Mouse (Mus musculus) neural tube, embryonic 10.5 days (tissue): ENCODE measurements around the gene Rnf145.

Experiments
- DNase-seq: peaks from one replicate; pipeline ENCODE4 v3.0.0-alpha.2; 2017; ENCODE audit warnings: low spot score; ENCODE audit errors: extremely low spot score

Gene Rnf145

DNA sequence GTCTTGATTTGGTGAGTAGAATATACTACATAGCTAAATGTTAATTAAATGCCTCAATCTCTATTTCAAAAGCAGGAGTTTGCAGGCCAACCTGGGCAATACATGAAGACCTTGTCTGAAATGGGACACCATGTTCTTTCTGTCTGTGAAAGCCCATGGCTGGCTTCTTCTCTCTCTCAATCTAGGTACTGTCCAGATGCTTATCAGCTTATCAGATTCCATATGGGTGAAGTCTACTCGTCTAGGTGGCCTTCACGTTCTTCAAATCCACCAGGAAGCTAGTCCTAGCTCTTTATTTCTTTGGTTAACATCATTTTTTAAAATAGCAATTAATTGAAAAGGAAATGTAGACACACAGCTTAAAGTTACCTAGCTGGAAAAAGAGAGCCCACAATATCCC lies 8.9 kb upstream of the Rnf145 start:
- DNase-seq: no peak

DNA sequence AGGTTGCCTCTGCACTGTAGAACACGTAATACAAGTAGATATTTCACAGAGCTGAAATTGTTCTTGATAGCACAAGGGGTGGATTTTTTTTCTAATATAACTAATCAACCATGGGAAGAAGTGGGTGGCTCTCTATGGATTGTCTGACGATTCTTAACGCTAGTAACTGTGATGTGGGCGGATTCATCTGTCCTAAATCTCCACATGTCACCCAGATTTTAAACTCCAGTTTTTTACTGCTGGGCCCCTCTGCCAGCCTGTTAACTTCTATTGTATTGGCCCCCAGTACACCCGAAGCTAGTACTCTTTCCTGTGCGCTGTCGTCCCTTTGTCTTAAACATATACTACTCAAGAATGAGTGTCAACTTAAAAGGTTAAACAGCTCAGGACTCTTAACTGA lies 8.4 kb upstream of the Rnf145 start:
- no peak for DNase-seq

DNA sequence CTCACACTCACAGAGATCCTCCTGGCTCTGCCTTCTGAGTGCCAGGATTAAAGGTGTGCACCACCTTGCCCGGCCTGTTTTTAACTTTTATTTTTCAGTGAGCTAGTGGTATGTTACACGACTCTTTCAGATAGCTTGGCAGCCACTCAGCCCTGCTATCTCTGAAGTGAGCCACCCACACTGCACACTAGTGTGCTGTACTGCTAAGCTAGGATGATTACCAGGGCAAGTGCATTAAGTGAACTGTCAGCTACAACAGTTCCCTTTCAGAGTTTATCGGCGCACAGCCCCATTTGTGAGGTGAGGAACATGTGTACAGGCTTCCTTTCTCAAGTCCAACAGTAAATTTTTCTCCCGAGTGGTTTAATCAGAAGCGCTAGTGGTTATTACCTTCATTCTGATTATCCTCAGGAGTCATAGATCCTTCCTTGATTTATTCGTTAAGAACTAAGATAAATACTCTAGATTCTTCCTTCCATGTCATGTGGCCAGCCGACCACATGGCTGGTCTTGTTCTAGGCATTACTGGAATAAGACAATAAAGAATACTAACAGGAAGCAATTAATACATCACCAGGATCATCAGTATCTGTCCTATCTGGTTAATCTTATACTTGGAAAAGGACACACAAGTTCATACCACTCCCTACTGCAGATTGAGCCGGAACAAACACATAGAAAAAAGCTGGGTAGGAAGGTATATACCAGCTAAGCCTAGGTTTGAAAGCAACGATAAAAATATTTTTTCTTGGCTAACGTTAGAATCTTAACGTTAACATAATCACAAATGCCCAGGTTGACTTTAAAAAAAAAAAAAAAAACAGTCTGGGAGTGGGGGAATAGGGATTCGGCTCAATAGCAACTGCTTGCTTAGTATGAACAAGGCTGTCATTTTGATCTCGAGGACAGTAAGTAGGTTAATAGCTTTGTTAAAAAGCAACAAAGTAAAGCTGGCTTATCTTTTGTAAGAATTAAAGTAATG lies 6.4 kb upstream of the Rnf145 start:
- DNase-seq: no peak

DNA sequence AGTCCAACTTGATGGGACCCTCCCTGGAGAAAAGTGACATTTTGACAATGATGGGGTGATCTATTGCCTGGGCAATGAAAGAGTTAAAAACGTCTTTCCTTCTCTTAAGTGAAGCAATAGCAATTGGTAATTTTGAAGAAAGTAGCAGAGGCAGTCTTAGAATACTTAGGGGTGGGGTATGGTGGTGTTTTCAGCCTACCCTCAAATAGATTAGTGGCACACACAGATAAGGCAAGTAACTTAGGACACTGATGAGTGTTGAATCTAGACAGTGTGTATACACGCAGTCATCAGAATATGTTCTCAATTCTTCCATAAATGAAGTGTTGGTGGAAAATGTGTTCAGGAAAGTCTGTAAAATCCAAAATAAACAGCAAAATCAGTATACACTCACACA lies 5.7 kb upstream of the Rnf145 start:
- no peak for DNase-seq

DNA sequence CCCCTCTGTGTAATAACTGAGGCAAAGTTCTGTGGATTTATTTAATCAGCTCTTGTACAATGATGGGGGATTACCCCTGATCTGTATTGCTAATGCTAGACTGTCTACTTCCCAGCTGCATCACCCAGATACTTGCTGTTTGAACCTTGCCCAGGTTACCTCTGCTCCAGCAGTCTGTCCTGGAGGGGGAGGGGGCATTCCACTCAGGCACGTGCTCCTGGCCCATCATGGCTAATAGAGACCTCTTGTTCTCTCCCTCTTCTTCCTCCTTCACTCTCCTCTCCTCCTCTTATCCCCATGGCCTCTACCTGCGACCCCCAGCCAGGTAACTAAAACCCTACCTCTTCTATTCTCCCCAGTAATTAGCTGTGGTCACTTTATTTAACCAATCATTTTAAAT lies 4.1 kb upstream of the Rnf145 start:
- no peak for DNase-seq

DNA sequence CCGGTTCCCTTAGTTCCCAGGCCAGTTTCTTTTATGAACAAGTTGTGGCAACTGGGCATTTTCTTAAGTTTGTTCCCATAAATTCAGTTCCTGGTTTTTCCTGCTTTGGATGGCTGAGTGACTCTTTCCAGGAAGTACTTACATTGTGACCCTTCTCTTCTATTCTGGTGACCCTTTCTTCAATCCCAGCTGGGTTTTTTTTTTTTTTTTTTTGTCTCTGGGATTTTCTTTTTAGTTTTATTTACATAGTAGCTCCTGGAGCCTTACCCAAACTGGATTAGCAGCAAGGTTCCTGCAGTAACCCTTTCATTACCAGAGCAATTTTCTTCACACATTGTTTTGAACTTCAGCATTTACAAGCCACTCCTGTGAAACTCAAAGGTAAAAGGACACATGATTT lies 2.4 kb upstream of the Rnf145 start:
- no peak for DNase-seq

DNA sequence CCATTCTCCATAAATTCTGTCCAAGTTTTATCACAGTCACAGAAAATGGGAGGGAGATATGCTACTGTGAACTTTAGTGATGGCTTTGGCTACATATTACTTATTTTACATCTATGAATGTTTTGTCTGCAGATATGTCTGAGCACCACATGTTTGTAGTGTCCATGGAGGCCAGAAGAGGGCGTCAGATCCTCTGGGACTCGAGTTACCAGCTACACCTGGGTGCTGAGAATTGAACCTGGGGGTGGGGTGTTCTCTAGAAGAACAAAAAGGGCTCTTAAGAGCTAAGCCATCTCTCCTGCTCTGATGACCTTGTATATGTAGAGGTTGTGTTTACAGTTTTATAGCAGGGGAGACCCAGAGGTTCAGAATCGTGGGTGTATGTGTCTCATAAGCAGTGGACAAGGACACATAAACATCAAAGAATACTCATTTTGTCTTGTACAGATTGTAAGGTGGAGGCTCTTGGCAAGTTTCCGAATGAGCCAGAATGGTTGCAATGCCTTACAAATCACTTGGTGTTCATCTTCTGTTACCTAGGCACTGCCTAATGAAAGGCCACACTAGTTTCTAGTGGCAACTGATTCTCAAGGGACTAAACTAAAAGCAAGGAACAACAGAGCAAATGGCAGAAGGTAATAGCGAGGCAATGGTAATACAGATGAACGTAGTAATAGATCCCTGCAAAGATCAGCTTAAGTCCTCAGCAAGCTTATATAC lies 1.0 kb upstream of the Rnf145 start:
- DNase-seq: no peak

DNA sequence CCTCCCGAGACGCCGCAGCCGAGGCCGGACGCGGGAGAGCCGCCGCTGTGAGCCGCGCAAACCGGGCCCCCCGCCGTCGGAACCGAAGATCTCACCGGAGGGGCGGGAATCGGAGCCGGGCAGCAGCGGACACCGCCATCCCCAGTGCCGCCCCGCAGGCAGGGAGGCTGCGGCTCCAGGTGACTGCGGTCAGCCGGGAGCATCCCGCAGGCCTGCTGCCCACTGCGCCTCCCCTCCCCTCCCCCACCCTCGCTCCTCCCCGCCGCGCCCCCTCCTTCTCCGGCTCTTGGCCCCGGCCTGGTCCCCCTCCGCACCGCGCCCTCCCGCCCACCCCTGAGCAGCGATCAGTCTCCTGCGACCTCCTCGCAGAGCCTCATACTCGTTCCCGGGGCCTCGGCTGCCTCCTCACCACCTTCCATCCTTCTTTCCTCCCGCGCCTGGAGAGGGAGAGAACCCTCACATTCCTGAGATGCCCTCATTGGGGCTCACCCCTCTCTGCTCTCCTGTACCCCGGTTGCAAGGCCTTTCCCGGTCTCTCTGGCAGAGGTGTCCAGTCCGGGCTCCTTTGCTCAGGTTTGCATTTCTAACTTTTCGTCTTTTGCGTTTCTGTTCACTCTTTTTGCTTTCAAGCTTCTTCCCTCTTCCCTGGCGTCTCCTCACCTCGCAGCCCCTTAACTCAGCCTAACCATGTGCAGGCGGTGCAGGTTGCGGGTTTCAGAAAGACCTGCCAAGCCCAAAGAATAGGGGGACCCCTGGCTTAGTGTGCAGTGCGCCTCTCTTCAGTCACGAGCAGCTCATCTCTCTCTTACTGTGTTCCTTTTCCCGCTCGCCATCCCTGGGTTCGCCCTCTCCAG lies 559 bp downstream of the Rnf145 start:
- DNase-seq: peak; percentile 72

DNA sequence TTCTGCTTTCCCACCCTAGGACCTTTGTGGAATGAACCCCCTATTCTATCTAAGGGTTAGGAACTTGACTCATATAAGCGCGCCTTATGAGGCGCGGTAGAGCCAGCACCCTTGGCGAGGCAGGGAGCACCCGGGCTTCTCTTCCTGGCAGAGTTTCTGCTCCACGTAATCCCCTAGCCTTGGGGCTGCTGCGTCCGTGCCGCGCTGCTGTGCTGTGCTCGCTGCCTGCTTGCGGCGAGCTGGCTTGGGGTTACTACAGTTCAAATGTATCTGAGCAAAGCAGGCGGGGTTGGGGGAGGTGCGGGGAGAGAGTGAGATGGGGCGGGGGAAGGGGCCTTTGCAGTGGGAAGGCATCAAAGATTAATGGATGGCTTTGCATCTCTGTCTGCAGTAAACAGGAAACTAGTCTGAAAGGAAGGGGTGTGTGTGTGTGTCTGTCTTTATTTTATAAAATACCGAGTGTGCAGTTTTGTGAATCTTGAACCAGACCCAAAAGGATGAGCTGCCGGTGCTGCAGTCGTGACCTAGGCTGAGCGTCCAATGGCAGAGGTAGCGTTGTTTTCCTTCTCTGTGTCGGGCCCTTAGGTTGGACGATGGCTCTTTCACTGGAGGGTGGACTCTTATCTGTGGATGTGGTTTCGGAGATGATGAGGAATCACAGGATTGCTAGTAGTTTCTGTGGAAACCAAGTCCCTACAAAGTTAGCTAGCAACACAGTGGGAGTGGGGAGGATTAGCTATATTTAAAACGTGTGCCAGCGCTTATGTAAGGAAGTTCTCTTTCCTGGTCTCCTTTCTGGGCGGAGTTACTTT lies 1.4 kb downstream of the Rnf145 start:
- DNase-seq: peak; percentile 81

DNA sequence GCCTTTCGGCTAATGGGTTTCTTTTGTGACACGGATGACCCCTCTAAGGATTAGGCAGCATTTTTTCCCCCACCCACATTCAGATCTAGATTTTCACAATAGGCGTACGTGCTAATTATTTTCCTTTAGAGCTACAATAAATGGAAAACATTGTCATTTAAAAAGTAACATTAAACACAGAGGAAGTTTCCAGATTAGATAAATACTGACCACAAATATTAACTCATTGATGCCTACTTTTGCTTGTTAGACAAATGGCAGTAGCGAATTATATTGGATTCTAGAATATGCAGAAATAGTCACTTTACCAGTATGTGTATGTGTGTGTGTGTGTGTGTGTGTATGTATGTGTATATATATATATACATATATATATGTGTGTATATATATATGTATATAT lies 3.8 kb downstream of the Rnf145 start:
- DNase-seq: no peak

DNA sequence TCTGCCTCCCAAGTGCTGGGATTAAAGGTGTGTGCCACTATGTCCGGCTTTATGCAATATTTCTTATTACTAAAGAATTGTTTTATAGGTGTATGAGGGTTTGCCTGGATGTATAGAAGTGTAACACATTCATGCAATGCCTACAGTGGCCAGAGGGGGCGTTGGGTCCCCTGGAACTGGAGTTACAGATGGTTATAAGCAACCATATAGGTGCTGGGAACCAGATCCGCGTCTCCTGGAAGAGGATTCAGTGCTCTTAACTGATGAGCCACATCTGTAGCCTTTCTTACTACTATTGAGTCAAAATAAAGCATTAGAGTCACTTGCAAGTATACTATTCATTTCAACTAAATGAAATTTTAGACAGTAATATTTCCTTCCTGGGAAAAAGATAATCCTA lies 7.0 kb downstream of the Rnf145 start:
- no peak for DNase-seq

DNA sequence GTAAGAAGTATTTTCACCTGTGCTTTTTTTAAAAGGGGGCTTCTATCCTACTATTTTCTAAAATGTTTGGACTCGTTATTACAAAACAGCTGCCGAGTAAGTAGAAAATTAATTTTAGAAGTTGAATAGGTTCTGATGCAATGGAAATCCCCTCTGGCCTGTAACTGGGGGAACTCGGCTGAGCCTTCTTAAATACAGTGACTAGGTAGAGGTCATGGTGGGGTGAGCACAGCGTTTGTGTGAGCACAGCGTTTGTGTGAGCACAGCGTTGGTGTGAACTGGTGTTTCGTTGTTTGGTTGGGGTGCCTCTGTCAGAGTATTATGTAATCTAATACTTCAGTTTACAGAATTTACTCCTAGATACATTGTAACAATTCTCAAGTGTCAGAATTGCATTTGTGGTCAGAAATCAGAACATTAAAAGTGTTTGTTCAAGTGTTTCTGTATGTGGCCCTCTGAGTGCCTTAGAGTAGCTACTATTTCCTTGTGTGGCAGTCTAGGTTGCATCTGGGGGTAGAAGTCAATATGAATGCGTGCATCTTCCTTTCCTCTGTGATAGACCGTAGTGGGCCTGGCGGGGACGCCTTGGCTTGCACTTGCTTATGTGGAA lies 8.0 kb downstream of the Rnf145 start:
- DNase-seq: no peak

DNA sequence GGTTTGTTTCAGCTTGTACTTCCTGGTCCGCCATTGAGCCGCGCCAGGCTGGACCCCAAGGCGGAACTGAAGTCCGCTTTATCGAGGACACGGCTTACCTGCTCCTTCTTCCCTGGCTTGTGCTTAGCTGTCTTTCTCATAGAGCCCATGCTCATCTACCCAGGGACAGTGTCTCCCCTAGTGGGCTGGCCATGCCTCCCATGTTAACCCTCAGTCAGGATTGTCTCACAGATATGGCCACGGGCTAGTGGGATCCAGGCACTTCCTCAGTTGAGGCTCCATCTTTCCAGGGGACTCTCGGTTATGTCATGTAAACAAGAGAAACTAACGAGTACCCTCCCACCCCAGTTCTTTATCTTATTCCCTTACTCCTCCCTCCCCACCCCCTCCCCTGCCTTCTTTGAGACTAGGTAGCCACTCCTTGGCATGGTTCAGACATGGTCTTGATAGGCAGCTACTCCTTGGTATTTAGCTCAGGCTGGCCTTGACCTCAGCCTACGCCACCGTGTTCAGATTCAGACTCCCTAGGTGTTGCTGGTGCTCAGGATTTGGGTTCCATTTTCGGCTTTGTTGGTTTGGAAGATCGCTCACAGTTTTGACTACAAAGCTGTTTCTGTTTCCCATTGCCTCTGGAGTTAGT lies 9.9 kb downstream of the Rnf145 start:
- no peak for DNase-seq

DNA sequence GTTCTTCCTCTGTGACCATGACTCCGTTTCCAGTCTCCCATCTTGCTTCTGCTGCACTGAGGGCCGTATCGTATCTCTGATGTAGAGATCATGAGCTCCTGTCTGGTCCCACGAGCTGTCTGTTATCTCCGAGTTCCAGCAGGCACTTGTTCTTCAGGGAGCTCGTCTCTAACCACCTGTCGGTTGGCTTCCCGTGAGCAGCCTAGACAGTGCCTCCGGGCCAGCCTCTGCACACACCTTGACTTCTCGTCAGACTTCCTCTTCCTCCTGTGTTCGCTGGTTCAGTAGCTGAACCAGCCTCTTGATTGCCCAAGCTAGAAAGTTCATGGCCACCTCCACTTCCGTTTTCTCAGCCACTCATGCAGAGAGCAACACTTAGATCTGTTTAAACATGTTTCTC lies 10.4 kb downstream of the Rnf145 start:
- DNase-seq: no peak

DNA sequence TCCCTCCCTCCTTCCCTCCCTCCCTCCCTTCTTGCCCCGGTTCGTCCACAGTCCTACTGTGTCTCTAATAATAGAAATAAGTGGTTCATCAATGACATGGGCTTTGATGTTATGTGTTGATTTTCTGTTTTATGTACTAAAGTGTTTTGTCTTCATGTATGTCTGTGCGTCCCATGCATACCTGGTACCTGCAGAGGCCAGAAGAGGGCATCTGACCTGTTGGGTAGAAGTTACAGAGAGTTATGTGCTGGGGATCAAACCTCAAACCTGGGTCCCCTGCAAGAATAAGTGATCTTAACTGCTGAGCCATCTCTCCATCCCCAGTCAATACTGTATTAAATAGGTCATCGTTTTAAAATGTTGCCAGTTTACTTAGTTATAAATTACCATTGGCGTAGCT lies 11.0 kb downstream of the Rnf145 start:
- no peak for DNase-seq

DNA sequence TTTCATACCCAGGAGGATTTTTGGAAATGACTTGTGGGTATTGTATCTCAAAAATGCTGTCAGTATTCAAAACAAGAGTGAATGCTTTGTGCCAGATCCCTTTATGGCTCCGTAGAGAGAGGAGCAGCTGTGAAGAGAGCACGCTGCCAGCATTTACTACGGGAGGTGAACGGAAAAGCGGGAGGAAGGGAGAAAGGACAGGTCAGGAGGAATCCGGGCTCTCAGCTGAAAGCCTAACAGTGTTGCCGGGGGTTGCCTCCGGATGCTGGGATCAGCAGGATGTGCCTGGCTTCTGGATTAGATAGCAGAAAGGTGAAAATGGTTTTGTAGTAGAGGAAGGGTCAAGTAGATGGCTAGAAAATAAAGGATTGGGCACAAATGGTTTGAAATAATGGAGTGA lies 11.6 kb downstream of the Rnf145 start:
- no peak for DNase-seq

DNA sequence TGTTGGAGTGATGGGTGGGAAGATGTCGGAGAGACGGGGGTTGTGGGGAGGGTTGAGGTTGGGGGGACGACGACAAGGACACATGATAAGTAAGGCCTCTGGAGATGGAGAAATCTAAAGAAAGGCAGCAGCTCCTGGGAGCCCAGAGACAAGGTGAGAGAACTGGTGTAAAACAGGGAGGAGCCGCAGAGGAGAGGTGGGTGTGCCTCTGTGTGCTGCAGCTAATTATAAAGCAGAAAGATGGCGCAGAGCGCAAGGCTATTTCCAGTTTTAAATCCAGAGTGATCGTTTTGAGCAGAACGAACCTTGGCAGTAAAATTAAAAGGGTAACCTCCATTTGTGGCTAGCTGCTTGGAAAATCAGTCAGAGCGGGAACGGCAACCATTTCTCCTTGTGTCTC lies 12.1 kb downstream of the Rnf145 start:
- no peak for DNase-seq

DNA sequence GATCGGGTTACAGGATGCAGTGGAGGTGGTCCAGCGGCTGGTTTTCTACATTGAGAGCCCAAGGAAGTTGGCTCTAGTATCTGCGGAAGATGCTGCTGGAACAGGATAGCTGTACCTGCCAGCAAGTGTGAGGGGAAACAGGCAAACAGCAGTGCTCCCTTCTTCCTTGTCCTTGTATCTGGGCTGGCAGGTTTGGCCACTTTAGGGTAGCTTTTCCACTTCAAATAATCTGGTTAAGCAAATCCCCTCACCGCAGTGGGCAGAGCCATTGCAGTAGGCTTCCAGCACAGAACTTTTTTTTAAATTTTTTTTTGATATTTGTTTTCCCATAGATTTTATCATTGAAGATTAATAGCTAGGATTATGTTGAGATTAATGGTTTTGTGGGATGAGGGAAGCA lies 12.9 kb downstream of the Rnf145 start:
- no peak for DNase-seq

DNA sequence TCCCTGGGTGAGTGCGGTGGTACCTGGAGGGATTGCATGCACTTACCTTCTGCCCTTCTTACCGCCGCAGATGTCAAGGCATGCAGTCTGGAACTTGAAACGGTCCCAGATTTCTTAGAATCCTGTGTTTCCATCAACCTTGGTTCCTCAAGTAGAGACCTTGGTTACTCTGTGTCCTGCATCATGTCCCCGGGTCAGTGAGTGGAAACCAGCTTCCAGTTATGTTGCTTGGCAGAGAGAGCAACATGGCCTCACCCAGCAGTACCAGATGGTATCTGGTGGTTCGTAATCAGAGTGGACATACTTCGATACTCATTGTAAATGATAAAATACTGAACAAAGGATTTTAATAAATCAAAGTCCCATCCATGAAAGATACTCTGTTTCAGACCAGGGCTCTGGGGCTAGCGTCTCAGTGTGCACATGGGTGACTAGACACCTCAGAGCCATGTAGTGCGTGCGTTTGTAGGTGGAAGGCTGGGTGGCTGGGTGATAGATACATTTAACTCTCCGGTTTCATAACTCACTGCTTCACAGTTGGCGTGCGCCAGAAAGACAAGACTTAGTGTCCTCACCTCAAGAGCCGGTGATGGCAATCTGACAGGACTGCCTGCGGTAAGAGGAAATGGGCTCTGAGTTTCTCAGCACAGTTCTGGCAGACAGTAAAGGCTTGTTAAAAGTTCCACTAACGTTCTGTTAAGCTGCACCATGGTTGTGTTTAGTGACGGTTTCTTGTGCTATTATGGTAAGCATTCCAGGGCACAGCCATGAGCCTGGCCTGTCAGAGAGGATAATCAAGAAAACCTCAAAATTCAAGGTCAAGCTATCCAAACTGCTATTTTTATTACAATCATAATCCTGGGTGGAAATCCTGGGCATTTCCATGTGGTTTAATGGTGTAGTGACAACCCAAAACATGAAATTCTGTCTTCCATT lies 14.3 kb downstream of the Rnf145 start:
- no peak for DNase-seq
